Mouse (Mus musculus): ENCODE measurements around the gene Lepr. TPM values are rescaled to one million over a fixed set of nuclear protein-coding genes. Genes with fewer than 3 reads are reported as not detected.

The Lepr gene
- 0.04 TPM in 1 of 2 replicates, not detected in the other for polyA plus RNA-seq (2012)

DNA sequence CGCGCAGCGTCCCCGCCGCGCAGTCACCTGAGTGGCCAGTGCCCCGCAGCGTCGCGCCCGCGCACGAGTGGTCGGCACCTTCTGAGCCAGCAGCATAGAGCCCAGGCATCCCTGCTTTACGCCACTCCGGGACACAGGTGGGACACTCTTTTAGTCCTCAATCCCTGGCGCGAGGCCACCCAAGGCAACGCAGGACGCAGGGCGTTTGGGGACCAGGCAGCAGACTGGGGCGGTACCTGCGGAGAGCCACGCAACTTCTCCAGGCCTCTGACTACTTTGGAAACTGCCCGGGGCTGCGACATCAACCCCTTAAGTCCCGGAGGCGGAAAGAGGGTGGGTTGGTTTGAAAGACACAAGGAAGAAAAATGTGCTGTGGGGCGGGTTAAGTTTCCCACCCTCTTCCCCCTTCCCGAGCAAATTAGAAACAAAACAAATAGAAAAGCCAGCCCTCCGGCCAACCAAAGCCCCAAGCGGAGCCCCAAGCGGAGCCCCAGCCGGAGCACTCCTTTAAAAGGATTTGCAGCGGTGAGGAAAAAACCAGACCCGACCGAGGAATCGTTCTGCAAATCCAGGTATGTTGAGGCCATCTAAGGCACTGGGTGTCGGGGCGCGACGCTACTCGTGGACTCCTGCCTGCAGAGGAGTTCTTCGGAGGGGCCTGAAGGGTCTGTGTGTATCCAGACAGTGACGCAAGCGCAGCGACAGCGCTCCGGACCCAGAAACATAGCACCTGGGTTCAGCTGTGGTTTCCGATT lies at the start of gene Lepr:
Gene Lepr, plus strand, starts transcription at position 38 of the 755 bp plus-strand sequence.

GRCm38 (mm10) chr4:101843923-101844322 lies 126.7 kb downstream of the Lepr start, which contains the start of gene B020004J07Rik:
Gene B020004J07Rik (minus strand): TSS chr4:101844023.

Other genes with a start within 250 kb of the Lepr start
- gene Dnajc6, start 220.8 kb upstream of the Lepr start, polyA plus RNA-seq (2012), result 5.0 and 6.4 TPM in 2 replicates
- gene Leprot, start 69.7 kb upstream of the Lepr start, polyA plus RNA-seq (2012), result 5.8 and 6.1 TPM in 2 replicates
- gene B020004J07Rik, start 126.6 kb downstream of the Lepr start, polyA plus RNA-seq (2012), result not detected in 2 replicates
- gene C130073F10Rik, start 176.4 kb downstream of the Lepr start, polyA plus RNA-seq (2012), result not detected in 2 replicates
- not detected in 2 replicates for gene Gm12800, start 191.7 kb downstream of the Lepr start, polyA plus RNA-seq (2012)
- not detected in 2 replicates for gene Gm12794, start 223.0 kb downstream of the Lepr start, polyA plus RNA-seq (2012)